Mouse (Mus musculus): ENCODE data around the gene Slc30a2.
"Not testable (repeated sequence)": the region's sequence is repeated elsewhere in the genome, so short reads cannot be mapped to it uniquely, and the experiment has no call there.

The Slc30a2 gene

DNA sequence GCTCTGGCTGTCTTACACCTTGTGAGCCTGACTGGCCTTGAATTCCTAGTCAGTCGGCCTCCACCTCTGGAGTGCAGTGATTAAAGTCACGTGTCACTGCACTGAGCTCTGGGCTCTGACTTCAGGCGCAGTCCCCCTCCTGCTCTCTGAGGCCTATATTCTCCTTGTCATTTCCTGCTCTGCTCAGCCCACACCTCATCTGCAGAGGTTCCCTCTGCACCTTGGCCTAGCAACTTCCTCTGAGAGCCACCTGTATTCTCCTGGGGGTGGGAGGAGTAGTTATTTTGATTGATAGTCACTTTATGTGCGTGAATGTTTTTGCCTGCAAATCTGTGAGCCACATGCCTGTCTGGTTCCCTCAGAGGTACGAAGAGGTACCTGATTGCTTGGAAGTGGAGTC, 18.2 kb downstream of the Slc30a2 start:
- DNase-seq, result no peak

DNA sequence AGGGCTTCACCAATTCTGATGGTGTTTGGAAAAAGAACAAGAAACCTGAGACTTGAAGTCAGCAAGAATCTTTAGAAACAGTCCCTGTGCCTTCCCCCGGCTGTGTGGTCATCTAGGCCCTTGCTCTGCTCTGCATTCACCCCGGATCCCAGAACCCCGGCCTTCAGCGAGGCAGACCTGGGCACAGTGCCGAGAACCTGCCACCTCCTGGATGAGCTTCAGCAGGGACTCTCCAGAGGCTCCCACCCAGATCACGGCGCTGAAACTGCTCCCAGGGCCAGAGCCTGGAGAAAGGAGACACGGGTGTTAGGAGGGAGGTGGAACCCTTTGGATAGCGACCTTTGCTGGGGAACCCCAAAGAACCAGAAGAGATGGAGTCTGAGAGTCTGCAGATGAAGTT, 19.1 kb downstream of the Slc30a2 start:
- no peak for DNase-seq

DNA sequence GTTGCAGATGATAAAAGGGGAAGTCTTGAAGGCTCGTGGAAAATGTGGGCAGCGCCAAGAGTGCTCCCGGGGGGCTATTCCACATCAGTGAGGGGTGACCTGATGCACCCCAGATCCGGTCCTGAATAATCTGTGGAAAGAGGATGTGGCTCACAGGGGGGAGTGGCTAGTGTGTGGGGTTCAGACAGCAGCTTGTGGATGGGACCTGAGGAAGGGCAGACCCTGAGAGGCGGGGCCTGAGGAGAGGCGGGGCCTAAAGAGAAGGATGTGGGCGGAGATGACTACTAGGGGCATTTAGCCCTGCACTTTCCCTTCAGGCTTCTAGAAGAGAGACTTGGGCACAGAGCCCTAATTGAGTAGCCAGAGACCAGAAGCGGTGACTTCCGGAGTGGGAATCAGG, 19.6 kb downstream of the Slc30a2 start:
- DNase-seq, result no peak

DNA sequence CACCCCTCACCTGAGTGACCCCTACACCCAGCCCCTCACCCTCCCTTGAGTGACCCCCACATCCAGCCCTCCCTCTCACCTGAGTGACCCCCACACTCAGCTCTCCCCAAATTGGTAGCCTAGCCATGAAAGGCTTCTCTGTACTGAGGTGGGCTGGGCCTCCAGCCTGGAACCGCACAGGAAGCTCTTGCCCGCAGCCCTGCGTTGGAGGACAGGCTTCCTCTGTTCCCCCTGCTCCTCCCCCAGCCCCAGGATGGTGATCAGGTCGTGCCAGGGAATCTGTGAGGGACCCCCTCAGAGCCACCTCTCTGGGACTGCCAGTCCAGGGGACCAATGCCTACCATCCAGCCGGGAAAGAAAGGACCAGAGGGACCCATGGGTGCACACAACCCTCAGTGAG, 22.3 kb downstream of the Slc30a2 start:
- DNase-seq, result no peak

DNA sequence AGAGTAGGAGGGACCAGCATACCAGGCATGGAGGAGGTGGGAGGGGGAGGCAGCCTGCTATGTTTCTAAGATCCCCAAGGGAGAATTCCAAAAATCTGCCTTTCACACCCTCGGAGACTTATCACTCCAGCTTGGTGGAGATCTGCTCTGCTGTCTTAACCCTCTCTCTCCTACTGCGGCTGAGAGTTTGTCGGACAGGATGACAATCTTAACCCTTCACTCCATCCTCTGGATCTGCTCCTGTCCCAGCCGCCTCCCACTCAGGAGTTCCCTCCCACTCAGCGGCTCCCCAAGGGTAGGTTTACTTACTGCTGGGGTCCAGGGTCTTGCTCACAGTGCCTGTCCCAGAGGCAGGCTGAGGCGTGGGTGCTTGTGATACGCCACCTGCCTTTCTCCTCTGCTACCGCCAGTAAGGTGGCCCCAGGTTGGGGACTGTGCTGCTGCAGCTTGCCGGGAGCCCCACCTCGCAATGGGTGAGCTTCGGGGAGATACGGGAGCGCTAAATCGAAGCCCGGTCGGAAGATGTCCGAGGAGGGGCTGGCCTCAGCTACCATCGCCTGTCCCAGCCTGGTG, 27.8 kb downstream of the Slc30a2 start:
- no peak for DNase-seq

DNA sequence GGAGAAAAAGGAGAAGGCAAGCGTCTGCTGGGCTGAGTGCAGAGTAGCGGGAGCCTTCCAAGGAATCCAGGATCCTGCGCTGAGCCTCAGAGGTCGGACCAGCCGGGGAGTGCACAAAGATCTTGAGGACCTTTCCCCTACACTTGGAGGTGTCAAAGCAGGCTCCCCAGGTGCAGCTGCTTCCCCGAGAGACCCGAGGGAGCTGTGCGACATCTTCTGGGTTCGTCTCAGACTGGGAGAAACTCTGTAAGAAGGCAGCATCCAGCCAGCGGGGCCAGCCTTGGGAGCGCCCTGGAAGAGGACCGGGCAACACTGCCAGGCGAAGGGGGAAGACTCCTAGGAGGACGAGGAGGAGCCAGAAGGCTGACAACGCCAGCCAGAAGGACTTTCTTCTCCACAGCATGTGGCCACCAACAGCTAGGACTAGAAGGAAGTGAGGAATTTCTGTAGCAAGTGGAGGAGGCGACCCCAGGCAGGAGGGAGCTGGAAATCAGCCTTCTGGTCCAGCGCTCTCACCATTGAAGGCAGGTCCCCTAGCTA, 28.4 kb downstream of the Slc30a2 start:
- no peak for DNase-seq

DNA sequence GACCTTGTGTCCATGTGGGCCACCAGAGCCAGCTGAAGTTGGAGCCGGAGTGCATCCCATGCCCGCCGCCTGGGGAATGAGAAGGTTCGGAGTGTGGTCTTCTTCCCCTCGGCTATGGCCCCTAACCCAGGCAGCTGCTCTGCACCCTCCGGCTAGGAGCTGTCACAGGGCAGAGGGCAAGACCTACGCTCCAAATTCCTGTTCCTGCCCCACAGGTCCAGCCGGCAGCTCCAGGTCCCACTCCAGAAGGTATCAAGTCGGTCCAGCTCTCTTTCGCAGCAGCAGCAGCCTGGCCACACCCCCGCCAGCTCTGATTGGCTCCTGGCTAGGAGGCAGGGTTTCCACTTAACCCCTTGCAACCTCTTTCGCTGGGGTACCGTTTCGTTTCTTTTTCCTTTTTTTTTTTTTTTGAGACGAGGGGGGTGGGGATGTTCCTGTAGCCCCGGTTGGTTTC, 29.3 kb downstream of the Slc30a2 start:
- peak; percentile 87 for DNase-seq

DNA sequence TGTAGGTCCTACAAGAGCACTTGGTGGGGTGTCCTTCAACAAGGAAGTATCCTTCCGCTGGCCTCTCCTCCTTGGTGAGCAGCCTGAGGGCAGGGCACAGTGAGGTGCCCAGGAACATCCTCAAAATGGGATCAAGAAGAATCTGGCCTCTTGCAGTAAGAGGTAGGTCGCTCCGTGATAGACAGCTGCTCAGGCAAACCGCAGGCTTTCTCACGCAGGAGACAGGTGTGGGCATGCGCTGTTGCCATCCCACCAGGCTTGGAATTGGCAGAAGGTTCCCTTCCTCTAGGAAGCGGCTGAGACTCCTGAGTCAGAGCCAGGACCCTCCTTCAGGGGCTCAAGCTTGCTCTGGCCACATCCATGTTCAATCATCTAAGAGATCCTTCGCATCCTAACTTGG, 30.3 kb downstream of the Slc30a2 start:
- DNase-seq, result no peak

DNA sequence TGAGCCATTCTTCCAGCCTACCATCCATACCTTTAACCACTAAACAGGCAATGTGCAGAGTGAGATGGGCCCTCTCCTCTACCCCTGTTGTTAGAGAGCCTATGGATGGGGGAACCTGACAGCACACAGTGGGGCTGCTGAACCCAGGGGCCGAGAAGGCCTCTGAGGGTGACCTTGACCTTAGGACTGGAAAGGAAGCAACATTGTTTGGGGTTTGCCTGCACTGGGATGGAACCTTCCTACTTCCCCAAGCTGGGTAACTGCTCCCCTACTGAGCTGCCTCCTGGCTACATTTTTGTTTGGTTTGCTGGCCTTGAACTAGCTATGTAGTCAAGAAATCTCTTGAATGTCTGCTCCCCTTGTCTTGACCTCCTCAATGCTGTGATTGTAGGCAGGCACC, 31.3 kb downstream of the Slc30a2 start:
- no peak for DNase-seq

DNA sequence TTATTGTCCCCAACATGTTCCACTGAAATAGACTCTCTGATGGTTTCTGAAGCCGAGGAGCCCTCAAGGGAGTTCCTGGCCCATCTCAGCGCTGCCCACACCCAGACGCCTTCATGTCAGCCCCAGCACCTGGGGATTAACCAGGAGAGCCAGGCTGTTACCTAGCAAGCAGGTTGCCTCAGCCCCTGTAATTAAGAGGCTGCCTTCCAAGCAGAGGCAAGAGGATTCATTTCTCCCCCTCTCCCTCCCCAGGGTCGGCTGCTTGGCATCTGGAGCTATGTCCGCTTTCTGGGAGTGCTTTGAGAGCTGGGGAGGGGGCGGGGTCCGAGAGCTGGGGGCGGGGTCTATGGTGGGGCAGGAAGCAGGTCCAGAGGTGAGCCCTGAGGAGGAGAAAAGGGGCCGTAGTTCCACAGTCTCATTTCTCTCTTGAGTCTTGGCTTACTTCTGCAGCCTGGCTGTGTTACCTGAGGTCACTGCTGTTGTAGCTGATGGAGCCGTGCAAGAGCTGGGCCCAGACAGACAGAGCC, 35.2 kb downstream of the Slc30a2 start:
- no peak for DNase-seq

DNA sequence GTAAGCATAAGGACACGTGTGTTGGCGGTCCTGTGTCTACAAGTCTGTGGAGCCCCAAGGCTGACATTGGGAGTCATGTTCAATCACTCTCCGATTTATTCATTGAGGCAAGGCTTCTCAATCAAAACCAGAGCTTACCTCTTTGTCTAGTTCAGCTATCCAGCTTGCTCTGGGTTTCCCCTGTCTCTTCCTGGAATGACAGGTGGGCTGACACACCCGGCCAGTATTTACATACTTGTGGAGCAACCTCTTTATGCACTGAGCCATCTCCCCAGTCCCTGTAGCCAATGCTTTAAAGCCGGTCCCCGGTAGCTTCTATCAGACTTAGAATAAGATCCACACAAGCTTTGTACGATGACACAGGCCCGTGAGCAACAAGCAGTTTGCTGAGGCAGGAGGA, 36.5 kb downstream of the Slc30a2 start:
- no peak for DNase-seq

DNA sequence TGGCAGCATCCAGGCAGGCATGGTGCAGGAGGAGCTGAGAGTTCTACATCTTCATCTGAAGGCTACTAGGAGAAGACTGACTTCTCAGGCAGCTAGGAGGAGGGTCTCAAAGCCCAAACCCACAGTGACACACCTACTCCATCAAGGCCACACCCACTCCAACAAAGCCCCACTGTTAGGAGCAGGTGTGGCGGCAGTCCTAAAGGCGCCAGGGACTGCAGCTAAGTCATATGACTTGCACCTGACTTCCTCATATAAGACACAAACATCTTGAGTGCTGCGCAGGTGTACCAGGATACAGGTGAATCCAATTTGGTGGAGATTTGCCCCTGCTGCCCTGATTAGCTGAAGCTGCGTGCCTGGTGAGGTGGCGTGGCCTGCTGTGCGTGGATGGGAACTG, 40.8 kb downstream of the Slc30a2 start, which contains the start of gene Extl1:
Extl1 (minus strand) TSS at position 101 of the 400 bp plus-strand sequence.
- DNase-seq, result not testable (repeated sequence)

DNA sequence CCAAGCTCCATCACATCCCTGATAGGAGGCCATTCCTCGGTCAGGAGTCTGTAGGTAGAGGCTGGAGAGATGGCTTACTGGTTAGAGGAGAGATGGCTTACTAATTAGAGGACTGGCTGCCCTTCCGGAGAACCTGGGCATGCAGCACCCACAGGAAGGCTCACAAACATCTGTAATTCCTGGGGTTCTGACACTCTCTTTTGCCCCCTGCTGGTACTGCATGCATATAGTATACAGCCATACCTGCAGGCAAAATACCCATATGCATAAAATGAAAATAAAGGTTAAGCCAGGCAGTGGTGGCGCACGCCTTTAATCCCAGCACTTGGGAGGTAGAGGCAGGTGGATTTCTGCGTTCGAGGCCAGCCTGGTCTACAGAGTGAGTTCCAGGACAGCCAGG, 44.3 kb downstream of the Slc30a2 start:
- no peak for DNase-seq

DNA sequence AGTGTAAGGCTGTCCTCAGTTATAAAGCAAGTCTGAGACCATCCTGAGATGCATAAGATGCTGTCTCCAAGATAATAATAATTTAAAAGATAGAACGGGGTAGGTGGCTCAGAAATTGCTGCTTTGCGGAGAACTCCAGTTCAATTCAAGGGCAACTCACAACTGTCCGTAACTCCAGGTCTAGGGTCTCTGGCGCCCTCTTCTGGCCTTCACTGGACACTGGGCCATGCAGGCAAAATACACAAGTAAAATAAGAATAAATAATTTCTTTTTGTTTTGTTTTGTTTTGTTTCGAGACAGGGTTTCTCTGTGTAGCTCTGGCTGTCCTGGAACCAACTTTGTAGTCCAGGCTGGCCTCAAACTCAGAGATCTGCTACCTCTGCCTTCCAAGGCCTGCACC, 45.4 kb downstream of the Slc30a2 start:
- no peak for DNase-seq

DNA sequence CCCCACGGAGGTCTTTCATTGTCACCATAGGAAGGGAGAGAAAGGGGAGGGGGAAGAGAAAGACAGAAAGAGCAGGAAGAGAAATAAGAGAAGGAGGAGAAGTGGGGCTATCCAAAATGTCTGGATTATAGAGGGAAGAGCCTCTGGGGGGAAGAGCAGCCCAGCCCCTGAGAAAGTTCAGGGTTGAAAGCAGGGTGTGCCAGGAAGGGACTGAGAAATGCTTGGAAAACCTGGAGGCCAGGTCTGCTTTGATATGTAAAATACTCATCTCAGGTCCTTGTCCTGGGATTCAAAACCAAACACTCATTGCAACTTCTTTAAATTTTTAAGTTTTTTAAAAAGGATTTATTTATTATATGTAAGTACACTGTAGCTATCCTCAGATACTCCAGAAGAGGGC, 48.7 kb downstream of the Slc30a2 start:
- no peak for DNase-seq

DNA sequence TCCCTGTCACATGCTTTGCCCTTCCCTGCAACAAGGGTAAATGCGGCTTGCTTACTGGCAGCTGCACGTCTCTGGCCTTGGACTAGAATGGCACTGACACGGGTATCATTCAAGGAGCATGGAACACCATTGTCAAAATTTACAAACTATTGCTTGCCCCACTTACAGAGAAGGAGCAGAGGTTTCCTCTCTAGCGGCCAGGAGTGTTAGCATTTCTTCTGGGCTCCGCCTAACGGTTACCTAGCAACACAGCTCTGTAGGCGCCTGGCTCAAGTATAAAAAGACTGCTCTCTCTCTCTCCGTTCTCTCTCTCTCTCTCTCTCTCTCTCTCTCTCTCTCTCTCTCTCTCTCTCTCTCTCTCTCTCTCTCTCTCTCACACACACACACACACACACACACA, 49.6 kb downstream of the Slc30a2 start:
- DNase-seq, result no peak

DNA sequence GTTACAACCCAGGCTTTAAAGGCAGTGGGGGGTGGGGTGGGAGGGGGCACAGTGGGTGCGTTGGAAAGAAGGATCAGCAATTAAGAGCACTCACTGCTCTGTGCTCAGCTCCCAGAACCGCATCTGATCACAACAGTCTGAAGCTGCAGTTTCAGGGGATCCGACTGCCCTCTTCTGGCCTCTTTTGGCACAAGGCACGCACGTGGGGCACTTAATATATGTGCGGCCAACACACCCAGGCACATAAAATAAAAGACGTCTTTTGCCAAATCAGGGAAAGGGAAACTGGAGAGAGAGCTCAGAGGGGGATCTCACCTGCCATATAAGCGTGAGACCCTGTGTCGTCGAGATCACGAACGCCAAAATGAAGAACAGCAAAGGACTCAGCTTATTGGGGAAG, 50.0 kb downstream of the Slc30a2 start:
- peak; percentile 36 for DNase-seq

DNA sequence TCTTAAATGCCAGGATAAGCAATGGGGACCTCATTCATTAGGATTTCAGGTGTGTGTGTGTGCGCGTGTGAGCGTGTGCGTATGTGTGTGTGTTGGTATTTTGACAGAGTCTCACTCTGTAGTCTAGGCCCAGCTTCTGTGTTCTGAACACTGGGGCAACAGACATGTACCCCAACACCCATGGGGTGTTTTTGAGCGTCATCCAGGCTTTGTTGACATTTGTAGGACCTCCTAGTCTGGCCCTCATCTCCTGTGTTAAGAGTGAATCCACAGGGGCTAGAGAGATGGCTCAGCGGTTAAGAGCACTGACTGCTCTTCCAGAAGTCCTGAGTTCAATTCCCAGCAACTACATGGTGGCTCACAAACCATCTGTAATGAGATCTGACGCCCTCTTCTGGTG, 52.2 kb downstream of the Slc30a2 start:
- DNase-seq, result peak; percentile 61

DNA sequence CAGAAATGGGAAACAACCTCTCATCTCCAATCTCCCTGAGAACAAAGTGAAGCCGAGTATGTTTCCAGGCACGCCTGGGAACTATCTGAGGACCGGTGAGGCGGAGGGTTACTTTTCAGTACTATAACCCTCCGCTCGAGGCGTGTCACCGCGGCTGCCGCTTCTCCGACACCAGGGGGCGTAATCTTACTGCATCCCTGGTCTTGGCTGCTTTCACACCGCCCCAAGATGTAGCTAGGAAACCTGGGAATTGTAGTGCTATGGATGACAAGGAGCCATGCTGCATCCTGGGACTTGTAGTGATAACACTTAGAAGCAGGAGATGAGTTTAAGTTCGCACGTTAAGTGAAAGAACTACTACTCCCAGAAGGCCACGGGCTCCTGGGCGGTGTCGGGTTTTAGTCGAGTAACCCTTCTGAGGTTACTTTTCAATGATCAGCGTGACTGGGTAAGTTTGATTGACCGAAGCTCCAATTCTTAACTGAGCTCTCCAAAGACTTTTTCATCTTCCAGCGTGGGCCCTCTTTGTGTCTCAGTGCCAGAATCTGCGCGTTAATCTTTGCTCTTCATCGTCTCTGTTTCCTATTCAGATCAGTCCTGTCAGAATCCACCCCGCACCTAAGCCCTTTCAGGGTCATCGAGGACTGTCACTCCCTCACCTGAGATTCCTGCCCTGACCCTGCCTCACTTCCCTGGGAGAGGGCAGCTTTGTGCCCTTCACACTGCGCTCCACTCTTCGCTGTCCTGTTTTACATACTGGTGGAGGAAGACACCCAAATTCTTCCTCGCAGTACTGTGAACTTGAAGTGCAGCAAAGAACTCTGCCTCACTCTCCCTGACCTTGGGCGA, 53.2 kb downstream of the Slc30a2 start, which contains the start of gene Pafah2:
Pafah2 (plus strand) TSS at position 344 of the 849 bp plus-strand sequence.
- peak; percentile 97 for DNase-seq

DNA sequence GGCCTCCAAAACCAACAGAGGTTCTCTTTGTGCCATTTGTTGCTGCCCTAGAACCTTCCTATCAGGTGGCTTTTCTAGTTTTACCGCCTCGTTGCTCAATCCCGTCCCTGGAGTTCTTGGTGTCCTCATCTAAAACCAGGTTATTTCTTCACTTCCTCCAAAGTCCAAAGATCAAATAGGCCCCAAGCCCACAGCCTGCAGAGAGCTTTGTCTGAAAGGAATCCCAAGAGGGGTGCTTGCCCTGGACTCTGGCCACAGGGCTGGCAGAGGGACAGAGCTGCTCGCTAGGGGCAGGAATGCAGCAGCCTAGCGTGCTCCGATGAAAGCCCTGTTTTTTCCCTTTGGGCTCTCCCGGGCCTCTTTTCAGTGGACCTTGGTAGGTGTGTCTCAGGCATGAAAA, 54.1 kb downstream of the Slc30a2 start:
- peak; percentile 72 for DNase-seq

DNA sequence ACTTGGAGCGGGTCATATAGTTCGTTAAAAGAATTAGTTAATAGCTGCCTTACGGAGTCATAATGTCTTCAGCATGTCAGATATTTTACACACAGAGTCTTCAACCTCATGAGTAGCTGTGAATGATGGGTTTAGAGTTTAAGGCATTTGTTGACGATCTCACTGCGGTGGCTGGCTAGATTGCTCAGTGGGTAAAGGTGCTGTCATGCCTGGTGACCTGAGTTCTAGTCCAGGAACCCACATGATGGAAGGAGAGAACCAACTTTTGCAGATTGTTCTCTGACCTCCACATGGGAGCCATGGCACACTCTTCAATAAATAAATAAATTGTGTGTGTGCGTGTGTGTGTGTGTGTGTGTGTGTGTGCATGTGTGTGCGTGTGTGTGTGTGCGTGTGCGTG, 54.8 kb downstream of the Slc30a2 start:
- DNase-seq, result no peak

DNA sequence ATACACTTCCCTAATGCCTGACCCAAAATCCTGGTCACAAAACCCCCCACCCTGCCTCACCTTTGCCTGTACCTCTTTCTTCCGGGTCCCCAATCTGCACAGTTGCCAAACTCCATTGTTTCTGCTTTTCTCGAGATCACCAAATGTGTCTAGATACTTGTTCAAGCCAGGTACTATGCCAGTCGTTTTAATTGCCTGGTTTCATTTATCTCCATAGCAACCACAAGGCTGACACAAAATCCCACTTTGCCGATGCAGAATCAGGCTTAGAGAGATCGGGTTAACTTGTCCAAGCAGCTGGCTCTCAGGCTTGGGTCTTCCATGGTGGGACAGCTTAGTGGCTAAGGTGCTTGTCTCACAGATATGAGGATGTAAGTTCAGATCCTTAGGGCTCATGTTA, 57.2 kb downstream of the Slc30a2 start:
- no peak for DNase-seq

DNA sequence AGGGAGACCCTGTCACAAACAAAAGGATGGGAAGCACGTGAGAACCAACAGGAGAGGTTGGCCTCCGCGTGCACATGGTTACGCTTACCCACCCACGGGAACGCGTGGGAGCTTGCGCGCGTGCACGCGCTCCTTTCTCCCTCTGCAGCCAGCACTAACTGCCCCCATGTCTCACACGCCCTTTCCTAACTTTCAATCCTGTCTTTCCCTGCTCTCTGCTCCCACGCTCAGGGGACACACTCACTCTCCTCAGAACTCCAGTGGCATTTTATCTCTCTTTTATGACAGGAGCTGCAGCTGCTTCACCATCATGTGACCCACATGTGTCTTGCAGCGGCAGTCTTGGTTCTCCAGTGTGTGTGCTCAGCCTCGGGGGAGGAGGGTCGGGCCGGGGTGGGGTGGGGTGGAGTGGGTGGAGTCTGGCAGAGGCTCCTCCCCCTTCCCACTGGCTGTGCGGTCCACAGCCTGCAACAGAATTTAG, 58.2 kb downstream of the Slc30a2 start:
- no peak for DNase-seq
